Mouse (Mus musculus): Measurements from ENCODE around the gene Robo3. TPM values are rescaled to one million over a fixed set of nuclear protein-coding genes. Genes with fewer than 3 reads are reported as not detected.

Robo3 gene
- total RNA-seq, 2 experiments from 2014 or later: 14.8 to 19.0 TPM

DNA sequence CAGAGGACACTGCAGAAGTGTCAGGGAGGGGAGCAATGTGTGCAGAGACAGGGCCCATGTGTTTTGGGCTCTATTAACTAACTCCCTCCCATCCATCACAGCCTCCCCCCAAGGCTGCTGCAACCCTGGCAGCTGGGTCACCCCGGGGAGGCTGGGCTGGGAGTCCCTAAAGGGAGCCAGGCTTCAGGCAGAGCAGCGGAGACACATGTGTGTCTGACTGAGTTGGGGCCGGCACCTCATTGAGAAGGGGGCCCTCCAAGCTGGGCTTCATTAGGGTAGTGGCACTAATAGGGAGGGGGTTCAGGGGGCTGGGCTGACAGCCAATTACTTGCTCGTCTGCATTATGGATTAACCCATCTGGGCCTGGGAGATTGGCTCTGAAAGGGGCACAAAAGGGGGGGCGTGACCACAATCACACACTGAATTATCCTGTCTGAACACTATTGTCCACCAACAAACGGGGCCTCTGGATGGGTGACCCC lies 21.0 kb upstream of the Robo3 start:
- Histone ChIP-seq H3K4me3 (no peak overlapping the region), H3K27ac (no peak overlapping the region)
- TF ChIP-seq CTCF (conservative IDR thresholded peaks at IDR 0.05): no peak
- no peak for DNase-seq (ENCODE audit: low spot score in 2 of 2)

DNA sequence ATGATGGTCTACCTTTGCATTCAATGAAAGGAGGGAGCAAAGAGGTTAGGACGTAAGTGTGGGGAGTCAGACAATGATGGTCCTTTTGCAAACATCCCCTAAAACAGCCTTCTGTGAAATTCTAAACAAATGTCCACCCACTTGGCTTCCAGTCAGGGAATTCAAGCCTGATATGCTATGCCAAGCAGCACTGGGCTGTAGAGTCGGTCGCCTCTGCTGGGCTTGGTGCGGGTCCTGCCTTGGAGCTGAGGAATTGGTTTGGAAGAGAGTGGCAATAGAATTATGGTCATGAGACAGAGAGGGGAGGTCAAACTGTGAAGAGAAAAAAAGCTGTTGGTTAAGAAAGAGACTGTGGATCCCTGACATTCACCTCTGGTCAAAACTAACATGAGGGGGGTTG lies 20.3 kb upstream of the Robo3 start:
- DNase-seq (ENCODE audit: low spot score in 2 of 2): no peak
- H3K27ac ChIP-seq: no peak overlapping the region
- TF ChIP-seq CTCF (conservative IDR thresholded peaks at IDR 0.05): no peak
- H3K4me3 ChIP-seq: no peak overlapping the region

DNA sequence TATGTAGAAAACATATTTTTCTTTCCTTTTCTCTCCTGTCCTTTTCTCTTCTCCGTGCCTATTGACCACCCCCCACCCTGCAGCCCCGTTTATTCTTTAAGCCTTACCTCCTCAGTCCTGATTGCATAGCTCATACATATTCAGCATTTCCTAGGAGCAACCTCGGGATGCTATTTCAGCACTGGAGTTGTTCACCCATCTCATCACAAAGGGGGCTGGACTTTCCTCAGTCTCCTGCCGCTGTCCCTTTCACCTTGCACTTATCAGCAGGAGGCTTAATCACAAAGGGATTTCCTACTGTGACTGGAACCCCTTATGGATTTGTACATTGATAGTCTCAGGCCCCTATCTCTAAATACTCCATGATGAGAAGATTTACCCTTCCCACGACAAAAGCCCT lies 19.4 kb upstream of the Robo3 start:
- TF ChIP-seq CTCF (conservative IDR thresholded peaks at IDR 0.05): no peak
- DNase-seq (ENCODE audit: low spot score in 2 of 2): no peak
- Histone ChIP-seq H3K4me3 (no peak overlapping the region), H3K27ac (no peak overlapping the region)

DNA sequence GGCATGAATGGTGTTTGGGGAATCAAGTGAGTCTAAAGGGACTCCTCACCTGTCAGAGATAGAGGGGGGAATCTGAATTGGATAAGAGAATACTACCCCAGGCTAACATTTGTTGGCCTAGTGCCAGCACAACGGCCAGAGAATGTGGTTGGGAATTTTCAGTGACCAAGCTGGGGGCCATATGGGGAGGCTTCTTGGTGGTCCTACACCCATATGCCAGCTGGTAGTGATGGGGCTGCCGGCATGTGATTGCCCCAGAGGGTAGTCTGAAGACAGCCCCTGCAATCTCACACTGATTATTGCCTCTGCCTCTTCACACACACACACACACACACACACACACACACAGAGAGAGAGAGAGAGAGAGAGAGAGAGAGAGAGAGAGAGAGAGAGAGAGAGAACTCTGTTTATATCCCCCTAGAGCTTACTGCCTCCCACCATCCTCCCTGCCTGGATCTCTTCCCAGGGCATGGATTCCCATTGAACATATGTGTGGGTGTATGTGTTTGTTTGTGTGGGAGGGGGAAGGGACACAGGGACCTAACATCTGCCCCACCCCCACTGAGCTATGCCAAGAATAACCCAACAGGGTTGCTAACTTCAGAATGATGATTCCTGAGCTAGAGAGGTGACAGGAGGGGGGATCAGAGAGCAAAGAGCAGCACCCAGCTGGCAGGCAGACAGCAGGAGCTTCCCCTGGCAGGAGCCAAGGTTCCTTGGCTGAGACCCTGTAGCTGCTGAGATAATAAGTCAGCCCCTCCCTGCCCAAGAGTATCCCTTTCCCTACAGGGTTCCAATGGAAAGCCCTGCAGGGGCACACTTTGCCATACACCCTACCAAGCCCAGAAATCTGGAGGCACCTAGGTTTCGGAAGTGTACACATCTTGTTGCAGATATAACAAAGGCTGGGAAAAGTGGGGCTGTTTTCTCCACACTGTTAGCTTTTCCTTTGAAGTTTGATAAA lies 5.0 kb upstream of the Robo3 start:
- peak overlapping the region; percentile 56 for H3K27ac ChIP-seq
- no peak overlapping the region for H3K4me3 ChIP-seq
- DNase-seq (ENCODE audit: low spot score in 2 of 2): peak; percentile 44 to 67
- no peak for TF ChIP-seq CTCF (conservative IDR thresholded peaks at IDR 0.05)

DNA sequence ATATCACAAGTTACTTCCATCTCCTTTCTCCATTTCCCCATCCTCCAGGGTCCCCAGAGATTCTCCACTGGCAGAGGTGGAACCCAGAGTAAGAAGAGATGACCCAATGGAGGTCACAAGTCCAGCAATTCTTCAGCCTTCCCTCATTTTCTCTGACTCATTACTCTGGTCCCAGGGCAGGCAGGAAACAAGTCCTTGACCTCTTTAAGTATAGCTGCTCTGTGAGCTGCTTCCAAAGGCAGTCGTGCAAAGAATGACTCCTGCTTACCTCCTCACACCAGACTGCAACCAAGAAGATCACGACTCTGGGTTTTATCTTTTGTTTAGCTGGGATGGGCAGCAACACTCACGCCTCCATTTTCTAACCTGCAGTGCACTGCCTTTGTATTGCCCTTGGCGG lies 2.6 kb upstream of the Robo3 start:
- DNase-seq (ENCODE audit: low spot score in 2 of 2): peak in 1 of 2 experiments; percentile 3
- H3K27ac ChIP-seq: no peak overlapping the region
- TF ChIP-seq CTCF (conservative IDR thresholded peaks at IDR 0.05): no peak
- no peak overlapping the region for H3K4me3 ChIP-seq

DNA sequence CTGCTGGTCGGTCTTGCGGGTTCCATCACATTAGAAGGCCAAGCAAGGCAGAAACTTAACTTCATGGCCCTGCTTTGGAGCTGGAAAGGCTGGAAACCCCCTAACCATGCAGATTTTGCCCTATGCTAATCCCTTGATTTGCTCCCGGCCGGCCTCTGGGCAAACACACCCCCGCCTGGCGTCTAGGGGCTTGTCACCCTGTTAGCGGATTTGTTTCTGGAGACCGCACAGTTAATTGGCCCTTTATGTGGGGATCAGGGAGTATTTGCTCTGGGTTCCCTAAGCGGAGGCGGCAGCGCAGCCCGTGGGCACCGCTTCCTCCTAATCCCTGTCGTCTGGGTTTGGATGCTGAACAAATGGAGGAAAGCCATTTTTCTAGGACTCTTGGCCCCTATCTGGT lies 1.9 kb upstream of the Robo3 start:
- no peak overlapping the region for H3K4me3 ChIP-seq
- DNase-seq (ENCODE audit: low spot score in 2 of 2): peak in 1 of 2 experiments; percentile 7
- no peak for TF ChIP-seq CTCF (conservative IDR thresholded peaks at IDR 0.05)
- no peak overlapping the region for H3K27ac ChIP-seq

DNA sequence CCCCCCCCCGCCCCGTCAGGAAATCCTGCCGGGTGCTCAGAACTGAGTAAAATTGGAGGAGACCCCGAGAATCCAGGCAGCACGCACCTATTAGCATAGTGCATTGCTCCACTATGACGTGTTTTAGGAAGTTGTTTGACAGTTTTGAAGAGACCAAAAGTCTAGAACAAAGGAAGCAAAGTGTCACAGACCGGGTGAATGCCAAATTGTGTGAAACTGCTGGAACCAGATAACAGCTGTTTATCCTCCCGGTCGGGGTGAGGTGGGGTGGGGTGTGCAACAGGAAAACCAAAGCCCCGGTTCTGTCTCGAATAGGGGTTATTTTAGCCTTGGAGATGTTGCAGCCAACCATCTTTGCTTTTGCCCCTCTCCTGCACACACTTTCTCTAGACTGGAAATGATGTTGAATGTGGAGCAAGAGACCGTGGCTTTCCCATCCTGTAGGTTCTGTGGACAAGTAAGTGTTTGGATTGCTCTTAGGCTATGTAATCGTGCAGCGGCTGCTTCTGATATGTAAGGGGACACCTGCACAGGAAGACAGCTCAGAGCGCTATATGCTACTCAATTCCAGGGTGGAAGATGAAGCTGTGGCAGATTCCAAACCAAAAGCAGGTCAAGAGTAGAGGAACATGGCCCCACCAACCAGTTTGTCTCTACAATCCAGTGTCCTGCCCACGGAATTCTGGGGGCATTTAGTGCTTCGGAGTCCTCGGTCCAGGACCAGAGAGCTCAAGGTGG lies 946 bp upstream of the Robo3 start:
- Histone ChIP-seq H3K27ac (no peak overlapping the region), H3K4me3 (no peak overlapping the region)
- DNase-seq (ENCODE audit: low spot score in 2 of 2): peak in 1 of 2 experiments; percentile 8
- no peak for TF ChIP-seq CTCF (conservative IDR thresholded peaks at IDR 0.05)

DNA sequence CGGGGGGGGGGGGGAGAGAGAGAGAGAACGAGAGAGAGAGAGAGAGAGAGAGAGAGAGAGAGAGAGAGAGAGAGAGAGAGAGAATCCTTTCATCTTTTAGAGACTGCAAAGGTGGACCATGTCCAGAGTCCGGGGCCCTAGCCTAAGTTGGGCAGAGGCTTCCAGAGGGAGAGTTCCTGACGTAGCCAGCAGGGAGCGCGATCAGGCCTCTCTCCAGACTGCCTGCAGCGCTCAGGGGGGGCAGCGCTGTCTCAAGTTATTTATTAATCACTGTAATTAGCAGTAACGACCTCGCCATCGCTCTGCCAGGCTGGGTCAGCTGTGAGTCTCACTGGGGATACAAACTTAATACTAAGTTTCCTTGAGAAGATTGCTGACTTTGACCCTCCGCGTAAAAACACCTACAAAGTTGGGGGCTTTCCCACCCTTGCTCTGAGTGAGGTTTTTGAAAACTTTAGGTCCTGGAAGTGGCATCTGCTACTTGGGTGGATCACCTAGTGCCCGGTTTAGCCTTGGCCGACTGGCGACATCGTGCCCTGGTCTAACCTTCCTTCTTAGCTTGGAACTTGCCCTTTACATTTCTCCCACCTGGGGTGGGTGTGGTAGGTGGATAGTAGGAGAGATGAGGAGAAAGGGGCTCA lies 900 bp downstream of the Robo3 start:
- DNase-seq (ENCODE audit: low spot score in 2 of 2): peak in 1 of 2 experiments; percentile 55
- Histone ChIP-seq H3K4me3 (peak overlapping the region; percentile 58), H3K27ac (peak overlapping the region; percentile 52)
- TF ChIP-seq CTCF (conservative IDR thresholded peaks at IDR 0.05): peak; percentile 79

DNA sequence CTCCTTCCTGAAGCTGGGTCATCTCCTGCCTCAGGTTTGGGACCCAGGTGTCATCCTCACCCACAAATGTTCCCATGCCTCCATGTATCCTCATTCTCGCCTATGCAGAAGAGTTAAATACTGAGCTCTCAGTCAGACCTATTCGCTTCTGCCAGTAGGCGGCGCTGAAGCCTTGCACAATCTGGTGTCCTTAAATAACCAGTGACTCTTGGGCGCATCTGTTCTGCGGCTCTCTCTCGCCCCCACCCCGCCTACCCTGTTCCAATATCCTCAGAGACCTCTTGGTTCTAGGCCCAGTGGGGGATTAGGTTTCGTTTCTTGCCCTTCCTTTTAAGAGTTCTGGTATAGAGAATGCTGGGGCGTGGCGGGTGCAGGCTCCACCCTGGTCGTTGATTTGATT lies 2.5 kb downstream of the Robo3 start:
- peak overlapping the region; percentile 73 for H3K27ac ChIP-seq
- peak; percentile 98 for TF ChIP-seq CTCF (conservative IDR thresholded peaks at IDR 0.05)
- H3K4me3 ChIP-seq: peak overlapping the region; percentile 34
- DNase-seq (ENCODE audit: low spot score in 2 of 2): peak; percentile 89 to 94

DNA sequence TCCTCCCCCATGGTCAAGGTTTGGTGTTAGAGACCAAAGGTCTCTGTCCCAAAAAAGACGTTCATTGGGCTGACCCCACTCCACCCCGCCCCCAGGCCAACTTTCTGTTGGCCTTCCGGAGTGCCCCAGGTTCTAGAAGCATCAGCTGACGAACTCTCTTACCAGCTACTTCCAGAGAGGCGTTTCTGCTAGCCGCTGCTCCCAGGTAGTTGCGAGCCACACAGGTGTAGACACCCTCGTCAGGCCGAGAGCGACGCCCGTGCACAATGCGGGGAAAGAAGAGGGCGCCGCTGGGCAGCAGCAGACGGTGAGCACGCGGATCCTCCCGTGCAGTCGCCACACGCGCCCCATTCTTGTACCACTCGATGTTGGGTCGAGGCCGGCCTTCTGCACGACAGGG lies 3.7 kb downstream of the Robo3 start:
- Histone ChIP-seq H3K27ac (peak overlapping the region; percentile 73), H3K4me3 (no peak overlapping the region)
- peak in 1 of 2 experiments; percentile 10 for DNase-seq (ENCODE audit: low spot score in 2 of 2)
- no peak for TF ChIP-seq CTCF (conservative IDR thresholded peaks at IDR 0.05)

DNA sequence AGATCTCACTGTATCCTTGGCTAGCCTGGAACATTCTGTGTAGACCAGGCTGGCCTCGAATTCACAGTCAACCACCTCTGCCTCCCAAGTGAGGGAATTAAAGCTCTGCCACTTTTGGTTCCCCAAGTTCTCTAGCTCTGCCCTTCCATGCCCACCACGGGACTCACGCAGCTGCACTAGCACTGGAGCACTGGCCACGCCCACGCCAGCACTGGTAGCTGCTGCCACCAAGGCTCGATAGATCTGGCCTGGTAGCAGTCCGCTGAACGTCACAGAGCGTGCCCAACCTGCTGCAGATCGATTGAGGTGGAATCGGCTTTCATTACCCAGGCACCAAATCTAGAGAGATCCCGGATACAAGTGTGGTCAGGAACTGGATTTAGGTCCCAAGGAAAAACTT lies 11.8 kb downstream of the Robo3 start:
- no peak overlapping the region for H3K27ac ChIP-seq
- peak in 1 of 2 experiments; percentile 10 for DNase-seq (ENCODE audit: low spot score in 2 of 2)
- peak overlapping the region; percentile 27 for H3K4me3 ChIP-seq
- TF ChIP-seq CTCF (conservative IDR thresholded peaks at IDR 0.05): no peak

DNA sequence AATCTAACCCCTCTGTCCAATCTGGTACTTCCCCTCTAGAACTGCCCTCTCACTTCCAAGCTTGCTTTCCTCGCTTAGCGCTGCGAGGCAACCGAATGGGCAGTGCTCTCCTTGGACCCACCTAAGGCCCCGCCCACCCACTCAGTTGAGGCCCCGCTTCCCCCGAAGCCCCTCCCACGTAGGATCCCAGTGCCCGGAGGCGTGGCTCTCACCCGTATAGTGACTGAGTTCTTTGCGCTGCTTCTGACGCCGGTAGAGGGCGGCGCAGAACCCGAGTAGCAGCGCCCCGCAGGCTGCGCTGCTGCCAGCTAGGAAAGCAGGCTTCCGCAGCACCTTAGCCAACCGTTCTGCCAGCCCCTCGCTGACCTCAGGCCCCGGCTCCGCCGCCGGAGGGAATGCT lies 12.4 kb downstream of the Robo3 start:
- peak; percentile 59 to 65 for DNase-seq (ENCODE audit: low spot score in 2 of 2)
- H3K27ac ChIP-seq: no peak overlapping the region
- H3K4me3 ChIP-seq: peak overlapping the region; percentile 27
- peak; percentile 80 for TF ChIP-seq CTCF (conservative IDR thresholded peaks at IDR 0.05)

DNA sequence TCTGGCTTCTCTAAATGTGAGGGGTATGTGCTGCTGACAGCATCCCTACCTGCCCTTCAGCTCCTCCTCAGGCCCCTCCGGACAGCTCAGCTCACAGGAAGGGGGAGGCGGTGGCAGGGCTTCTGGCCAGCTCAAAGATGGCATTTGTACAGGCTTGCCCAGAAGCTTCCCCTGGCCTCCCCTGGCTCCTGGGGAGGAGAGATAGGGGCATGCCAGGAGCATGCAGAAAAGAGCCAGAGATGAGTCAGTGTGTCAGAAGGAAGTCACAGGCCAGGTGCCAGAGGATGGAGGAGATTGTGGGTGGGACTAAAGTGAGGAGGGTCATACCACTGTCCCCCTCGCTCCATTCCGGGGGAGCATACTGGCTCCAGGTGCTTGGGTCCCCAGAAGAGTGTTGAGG lies 14.3 kb downstream of the Robo3 start:
- no peak overlapping the region for H3K4me3 ChIP-seq
- no peak for TF ChIP-seq CTCF (conservative IDR thresholded peaks at IDR 0.05)
- DNase-seq (ENCODE audit: low spot score in 2 of 2): no peak
- no peak overlapping the region for H3K27ac ChIP-seq

All from layer of hippocampus, adult 2 months (tissue).